Mouse (Mus musculus) thymus, postnatal 25 days (tissue): ENCODE results near the gene Fbxl8.
"Not testable (repeated sequence)": the region's sequence is repeated elsewhere in the genome, so short reads cannot be mapped to it uniquely, and the experiment has no call there.

Experiments used
- DNase-seq: peaks from one replicate; pipeline ENCODE4 v3.0.0; 2022

The Fbxl8 gene

DNA sequence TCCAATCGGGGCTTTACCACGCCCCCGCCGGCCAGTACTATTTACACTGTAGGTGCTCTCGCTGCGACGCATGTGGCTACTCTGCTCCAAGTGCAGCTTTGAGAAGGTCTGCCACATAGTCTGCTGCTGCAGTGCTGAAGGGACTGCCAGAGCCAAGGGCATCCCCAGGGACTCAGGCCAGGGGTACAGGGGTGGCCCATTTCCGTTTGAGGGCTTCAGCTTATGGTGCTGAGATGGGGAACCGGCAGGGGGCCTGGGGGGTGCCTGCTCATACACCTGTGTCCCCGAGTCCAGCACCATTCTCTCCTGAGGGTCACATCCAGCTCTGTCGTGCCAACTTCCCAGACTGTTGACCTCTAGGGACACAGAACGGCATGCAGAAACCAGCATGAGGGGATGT, 21.1 kb downstream of the Fbxl8 start:
- no peak for DNase-seq

DNA sequence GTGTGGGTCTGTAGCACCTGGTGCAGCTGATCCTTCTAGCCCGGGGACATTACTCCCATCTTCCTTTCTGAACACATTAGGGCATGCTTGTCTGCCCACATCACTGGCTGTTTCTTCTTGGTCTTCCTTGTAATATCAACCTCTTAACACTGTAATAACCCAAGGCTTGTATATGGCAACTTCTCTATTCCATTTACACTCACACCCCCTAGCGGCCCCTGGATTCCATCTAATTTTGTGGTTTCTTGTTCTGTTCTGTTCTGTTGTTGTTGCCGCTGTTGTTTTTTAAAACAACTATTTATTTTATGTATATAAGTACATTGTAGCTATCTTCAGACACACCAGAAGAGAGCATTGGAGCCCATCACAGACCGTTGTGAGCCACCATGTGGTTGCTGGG, 22.5 kb downstream of the Fbxl8 start:
- DNase-seq: no peak

- no peak for DNase-seq
Observed at GRCm38 (mm10) chr8:105288231-105288630, 23.8 kb downstream of the Fbxl8 start.

- peak; percentile 98 for DNase-seq
Observed at GRCm38 (mm10) chr8:105288958-105289732, 24.7 kb downstream of the Fbxl8 start.

- DNase-seq: peak; percentile 66
Observed at GRCm38 (mm10) chr8:105289805-105290460, 25.5 kb downstream of the Fbxl8 start, which contains the start of gene 4931428F04Rik. Gene 4931428F04Rik, minus strand, starts transcription at chr8:105289864.

DNA sequence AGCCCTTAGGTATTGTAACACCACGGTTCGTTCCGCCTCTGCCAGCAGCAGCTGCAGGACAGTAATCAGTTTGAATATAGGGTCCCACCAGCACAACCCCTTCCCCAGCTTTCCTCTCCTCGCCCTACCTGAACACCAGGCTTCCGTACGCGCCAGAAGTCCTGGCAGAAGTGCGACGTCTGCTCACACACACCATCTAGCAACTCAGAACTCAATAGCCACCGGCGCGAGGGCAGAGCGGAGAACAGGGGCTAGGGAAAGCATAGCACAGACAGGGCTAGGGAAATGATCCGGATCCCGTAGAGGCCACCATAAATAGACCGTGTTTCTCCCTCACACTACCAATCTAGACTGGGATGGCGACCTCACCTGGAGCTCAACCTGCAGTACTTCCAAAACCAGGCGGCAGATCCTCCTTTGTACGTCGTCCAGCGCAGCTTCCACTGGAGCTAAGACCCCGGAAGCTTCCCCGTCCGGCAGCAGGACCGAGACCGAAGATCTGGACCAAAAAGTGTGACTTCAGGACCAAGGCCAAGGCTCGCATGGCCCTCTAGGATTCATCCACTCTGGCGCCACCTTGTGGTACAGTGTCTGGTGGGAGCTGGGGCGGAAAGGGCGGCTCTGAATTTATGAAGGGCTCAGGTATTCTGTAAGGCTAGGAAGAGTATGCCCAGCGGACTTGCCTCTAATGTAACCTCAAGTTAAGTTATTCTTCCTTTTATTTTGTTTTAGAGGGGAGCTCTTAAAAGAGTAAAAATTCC, 26.3 kb downstream of the Fbxl8 start:
- DNase-seq: peak; percentile 89

GRCm38 (mm10) chr8:105291364-105291763, 26.9 kb downstream of the Fbxl8 start:
- not testable (repeated sequence) for DNase-seq

- DNase-seq: not testable (repeated sequence)
Observed at GRCm38 (mm10) chr8:105291802-105292201, 27.4 kb downstream of the Fbxl8 start.

DNA sequence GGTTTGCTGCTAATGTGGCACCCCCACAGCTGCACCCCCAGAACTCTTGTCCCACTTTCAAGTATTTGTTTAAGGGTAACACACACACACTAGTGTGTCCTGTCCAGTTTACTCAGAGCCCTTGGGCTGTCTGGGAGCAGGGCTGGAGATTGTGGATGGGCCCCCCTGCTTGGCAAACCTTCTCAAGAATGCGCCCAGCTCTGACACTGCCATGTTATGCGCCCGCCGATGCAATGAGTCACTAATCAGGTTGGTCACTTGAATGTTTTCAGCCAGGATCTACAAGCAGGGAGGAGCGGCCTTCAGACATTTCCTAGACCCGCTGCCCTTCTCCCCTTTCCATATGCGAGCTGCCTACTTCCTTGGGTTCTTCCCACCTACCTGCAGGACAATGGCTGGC, 28.0 kb downstream of the Fbxl8 start:
- DNase-seq: no peak

- DNase-seq: no peak
Observed at GRCm38 (mm10) chr8:105293405-105293804, 29.0 kb downstream of the Fbxl8 start.

GRCm38 (mm10) chr8:105294776-105295175, 30.3 kb downstream of the Fbxl8 start:
- no peak for DNase-seq

DNA sequence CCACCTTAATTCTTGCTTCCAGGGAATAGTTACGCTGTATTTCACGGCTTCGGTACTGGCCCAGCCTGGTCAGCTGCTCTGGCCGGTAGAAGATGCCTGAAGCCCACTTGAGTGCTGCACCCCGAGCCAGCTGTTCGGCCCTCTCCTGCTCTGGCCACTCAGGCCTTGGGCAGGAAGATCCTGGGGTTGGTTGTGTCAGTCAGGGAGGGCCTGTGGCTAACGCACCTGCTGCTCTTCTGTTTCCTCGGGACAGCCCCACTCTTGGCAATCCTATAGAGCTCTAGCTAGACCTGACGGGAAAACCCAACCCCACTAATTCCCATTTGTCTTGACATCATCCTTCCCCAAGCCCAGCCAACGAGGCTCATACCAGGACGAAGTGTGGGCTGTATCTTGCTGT, 30.8 kb downstream of the Fbxl8 start:
- no peak for DNase-seq

DNA sequence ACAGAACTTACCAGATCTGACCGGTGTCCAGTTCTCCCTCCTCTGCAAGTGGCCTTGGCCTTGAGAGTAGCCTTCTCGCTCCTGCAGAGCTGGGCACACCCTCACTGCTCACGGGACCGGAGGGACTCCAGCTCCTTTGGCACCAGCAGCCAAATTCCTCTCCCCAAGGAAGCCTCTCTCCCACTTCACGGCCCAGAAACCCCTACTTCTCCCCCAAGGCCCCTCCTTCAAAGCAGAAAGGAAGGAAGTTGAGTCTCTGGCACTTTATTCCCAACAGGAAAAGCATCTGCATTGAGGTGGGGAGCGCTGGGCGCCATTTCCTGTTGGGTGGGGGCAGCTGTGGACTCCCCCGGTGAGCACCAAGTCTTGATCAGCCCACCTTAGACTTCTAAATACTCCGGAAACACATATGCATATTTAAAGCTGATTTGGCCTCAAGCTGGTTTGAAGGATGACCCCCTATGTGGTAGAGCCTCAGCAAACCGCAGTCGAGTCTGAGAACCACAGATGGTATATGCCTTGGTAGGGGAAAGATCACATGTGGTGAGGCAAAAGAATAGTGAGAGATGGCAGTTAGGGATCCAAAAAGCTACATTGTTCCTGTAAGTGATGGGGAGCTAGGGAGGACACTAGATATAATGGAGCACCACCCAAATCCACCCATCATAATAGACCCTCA, 31.6 kb downstream of the Fbxl8 start, which contains the start of gene Exoc3l:
Exoc3l (minus strand) TSS at position 207 of the 679 bp plus-strand sequence.
- peak; percentile 31 for DNase-seq

GRCm38 (mm10) chr8:105297511-105298192, 33.2 kb downstream of the Fbxl8 start, which contains the start of gene E2f4:
Gene E2f4, plus strand, starts transcription at chr8:105297663.
- peak; percentile 89 for DNase-seq

DNA sequence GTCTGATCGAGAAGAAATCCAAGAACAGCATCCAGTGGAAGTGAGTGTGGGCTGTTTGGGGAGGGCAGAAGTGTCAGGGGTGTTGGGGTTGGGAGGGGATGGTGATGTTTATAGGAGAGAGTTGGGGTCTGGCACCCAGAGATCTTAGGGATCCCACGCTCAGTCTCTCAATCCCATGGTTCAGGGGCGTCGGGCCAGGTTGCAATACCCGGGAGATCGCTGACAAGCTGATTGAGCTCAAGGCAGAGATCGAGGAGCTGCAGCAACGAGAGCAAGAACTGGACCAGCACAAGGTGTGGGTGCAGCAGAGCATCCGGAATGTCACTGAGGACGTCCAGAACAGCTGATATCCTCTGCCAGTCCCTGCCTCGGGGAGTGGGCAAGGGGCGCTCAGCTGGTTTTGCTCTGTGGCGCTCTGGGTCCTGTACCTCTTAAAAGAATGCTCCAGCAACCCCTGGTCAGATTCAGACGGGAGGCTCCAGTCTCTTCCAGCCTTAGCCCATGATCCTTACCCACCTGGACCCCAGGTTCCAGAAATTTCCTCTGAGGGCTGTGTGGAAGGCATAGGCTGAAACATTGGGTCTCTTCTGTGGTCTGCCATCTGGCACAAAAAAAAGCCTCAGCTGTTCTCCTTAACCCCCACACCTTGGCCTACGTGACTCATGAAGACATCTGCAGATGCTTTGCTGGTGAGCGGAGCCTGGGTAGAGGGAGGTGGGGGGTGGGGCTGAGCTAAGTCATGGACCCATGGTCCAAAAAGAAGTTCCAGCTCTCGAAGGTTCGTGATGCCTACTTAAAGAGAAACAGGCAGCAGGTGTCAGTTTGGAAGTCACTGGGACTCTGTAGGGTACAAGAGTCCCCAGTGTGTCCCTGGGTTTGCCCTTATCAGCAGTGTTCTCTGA, 34.2 kb downstream of the Fbxl8 start:
- DNase-seq: peak; percentile 58

GRCm38 (mm10) chr8:105299962-105300361, 35.5 kb downstream of the Fbxl8 start:
- no peak for DNase-seq

- no peak for DNase-seq
Observed at GRCm38 (mm10) chr8:105303396-105303795, 38.9 kb downstream of the Fbxl8 start.

DNA sequence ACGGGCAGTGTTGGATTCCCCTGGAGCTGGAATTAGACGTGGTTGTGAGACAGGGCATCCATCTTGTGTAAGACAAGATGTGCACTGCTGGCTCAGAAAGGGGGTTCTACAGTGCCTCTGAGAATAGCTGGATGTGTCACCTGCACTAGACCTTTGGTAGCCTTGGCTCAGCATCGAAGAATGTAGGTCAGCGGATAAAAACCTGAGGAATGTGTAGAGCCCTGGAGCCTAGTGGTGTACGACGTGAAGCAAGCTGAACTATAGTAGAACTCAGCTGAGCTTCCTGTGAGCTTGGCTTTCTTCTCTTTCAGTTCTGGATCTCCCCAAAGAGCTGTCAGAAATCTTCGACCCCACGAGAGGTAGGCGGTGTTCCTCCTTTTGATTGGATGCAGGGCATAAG, 39.4 kb downstream of the Fbxl8 start:
- DNase-seq: no peak

- DNase-seq: no peak
Observed at GRCm38 (mm10) chr8:105304325-105305210, 40.1 kb downstream of the Fbxl8 start.
